Mouse (Mus musculus): ENCODE results near the gene Pdgfb. TPM values are rescaled to one million over a fixed set of nuclear protein-coding genes. Genes with fewer than 3 reads are reported as not detected.
A peak's percentile ranks its signal among the peaks of the same experiment; 100 is the strongest.

Gene Pdgfb
- polyA plus RNA-seq, 1 experiment, result 27.2 TPM

DNA sequence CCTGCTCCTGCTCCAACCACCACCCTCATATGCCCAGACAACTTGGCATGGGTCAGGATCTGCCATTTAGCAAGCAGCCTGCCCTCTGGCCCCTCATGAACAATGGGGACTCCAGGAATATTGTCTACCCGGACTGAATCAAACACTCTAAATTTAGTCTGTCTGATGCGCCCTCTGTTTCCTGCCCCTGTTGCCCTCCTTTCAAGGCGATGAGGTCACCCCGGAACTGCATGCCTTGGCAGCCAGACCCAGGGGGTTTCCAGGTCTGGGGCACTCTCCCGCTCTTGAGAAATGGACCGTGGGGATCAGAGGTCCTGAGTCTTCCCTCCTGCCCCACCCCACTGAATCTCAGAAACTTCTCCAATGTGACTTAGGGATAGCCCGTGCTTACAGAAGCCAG is 10.8 kb upstream of the Pdgfb start:
- TF ChIP-seq MYOD1 (IDR thresholded peaks at IDR 0.05; ENCODE audit: control insufficient read depth, insufficient read length, low read depth) (no peak), FOSL1 (IDR thresholded peaks at IDR 0.05; ENCODE audit: insufficient read depth, low read length, poor library complexity, severe bottlenecking) (no peak), MAX (IDR thresholded peaks at IDR 0.05) (peak; percentile 69), CEBPB (IDR thresholded peaks at IDR 0.05; ENCODE audit: low read depth) (peak; percentile 12), CTCF (IDR thresholded peaks at IDR 0.05; ENCODE audit: control insufficient read depth, insufficient read depth, insufficient read length) (no peak), MYOG (IDR thresholded peaks at IDR 0.05; ENCODE audit: control insufficient read depth, extremely low read depth, insufficient read length) (no peak), USF1 (IDR thresholded peaks at IDR 0.05; ENCODE audit: low read depth) (no peak)
- Histone ChIP-seq H3K79me2 (ENCODE audit: control insufficient read depth, insufficient read depth) (no peaks in the 10 kb centered on the region), H3ac (ENCODE audit: control insufficient read depth, insufficient read length, low read depth) (peak overlapping the region; percentile 6), H3K27me3 (ENCODE audit: control insufficient read depth, insufficient read depth, insufficient read length) (no peaks in the 10 kb centered on the region), H3K4me3 (ENCODE audit: insufficient read depth, poor library complexity, severe bottlenecking) (no peak overlapping the region), H3K36me3 (ENCODE audit: control insufficient read depth, insufficient read depth) (no peaks in the 10 kb centered on the region), H3K79me3 (ENCODE audit: low read depth) (no peaks in the 10 kb centered on the region)

- Histone ChIP-seq H3ac (ENCODE audit: control insufficient read depth, insufficient read length, low read depth) (peak overlapping the region; percentile 14), H3K4me3 (ENCODE audit: insufficient read depth, poor library complexity, severe bottlenecking) (no peak overlapping the region), H3K79me3 (ENCODE audit: low read depth) (no peaks in the 10 kb centered on the region), H3K79me2 (ENCODE audit: control insufficient read depth, insufficient read depth) (no peaks in the 10 kb centered on the region), H3K36me3 (ENCODE audit: control insufficient read depth, insufficient read depth) (no peaks in the 10 kb centered on the region), H3K27me3 (ENCODE audit: control insufficient read depth, insufficient read depth, insufficient read length) (no peaks in the 10 kb centered on the region)
- TF ChIP-seq USF1 (IDR thresholded peaks at IDR 0.05; ENCODE audit: low read depth), result peak; percentile 52
- peak; percentile 55 for TF ChIP-seq FOSL1 (IDR thresholded peaks at IDR 0.05; ENCODE audit: insufficient read depth, low read length, poor library complexity, severe bottlenecking)
- peak; percentile 87 for TF ChIP-seq MAX (IDR thresholded peaks at IDR 0.05)
- TF ChIP-seq MYOG (IDR thresholded peaks at IDR 0.05; ENCODE audit: control insufficient read depth, extremely low read depth, insufficient read length), result no peak
- TF ChIP-seq CTCF (IDR thresholded peaks at IDR 0.05; ENCODE audit: control insufficient read depth, insufficient read depth, insufficient read length), result no peak
- TF ChIP-seq CEBPB (IDR thresholded peaks at IDR 0.05; ENCODE audit: low read depth), result no peak
- peak; percentile 21 for TF ChIP-seq MYOD1 (IDR thresholded peaks at IDR 0.05; ENCODE audit: control insufficient read depth, insufficient read length, low read depth)
Measured at GRCm38 (mm10) chr15:80024331-80025313, 9.8 kb upstream of the Pdgfb start.

DNA sequence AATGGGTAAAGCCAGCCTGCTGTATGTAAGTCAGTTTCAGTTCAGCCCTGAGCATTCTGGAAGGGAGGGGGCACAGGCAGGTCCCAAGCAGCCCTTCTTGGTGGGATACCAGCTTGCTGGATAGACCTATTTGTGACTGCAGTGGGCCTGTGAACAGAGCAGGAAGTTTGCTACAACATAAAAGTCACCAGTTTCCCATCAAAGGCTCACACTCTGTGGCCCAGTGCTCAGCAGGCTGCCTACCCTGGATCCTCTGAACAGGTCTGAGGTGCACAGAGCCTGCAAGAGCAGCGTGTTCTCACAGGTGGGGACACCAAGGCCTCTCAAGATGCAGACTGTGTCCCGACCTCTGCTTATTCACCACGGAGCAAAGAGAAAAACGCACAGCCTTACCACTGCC is 5.7 kb upstream of the Pdgfb start:
- TF ChIP-seq MAX (IDR thresholded peaks at IDR 0.05), result no peak

GRCm38 (mm10) chr15:80019625-80020024 is 4.8 kb upstream of the Pdgfb start:
- Histone ChIP-seq H3K36me3 (ENCODE audit: control insufficient read depth, insufficient read depth) (no peaks in the 10 kb centered on the region), H3ac (ENCODE audit: control insufficient read depth, insufficient read length, low read depth) (no peak overlapping the region), H3K79me3 (ENCODE audit: low read depth) (no peaks in the 10 kb centered on the region), H3K4me3 (ENCODE audit: insufficient read depth, poor library complexity, severe bottlenecking) (no peak overlapping the region), H3K27me3 (ENCODE audit: control insufficient read depth, insufficient read depth, insufficient read length) (no peaks in the 10 kb centered on the region), H3K79me2 (ENCODE audit: control insufficient read depth, insufficient read depth) (no peaks in the 10 kb centered on the region)
- TF ChIP-seq MAX (IDR thresholded peaks at IDR 0.05), result no peak
- no peak for TF ChIP-seq MYOD1 (IDR thresholded peaks at IDR 0.05; ENCODE audit: control insufficient read depth, insufficient read length, low read depth)
- TF ChIP-seq USF1 (IDR thresholded peaks at IDR 0.05; ENCODE audit: low read depth), result no peak
- TF ChIP-seq MYOG (IDR thresholded peaks at IDR 0.05; ENCODE audit: control insufficient read depth, extremely low read depth, insufficient read length), result no peak
- no peak for TF ChIP-seq FOSL1 (IDR thresholded peaks at IDR 0.05; ENCODE audit: insufficient read depth, low read length, poor library complexity, severe bottlenecking)
- no peak for TF ChIP-seq CTCF (IDR thresholded peaks at IDR 0.05; ENCODE audit: control insufficient read depth, insufficient read depth, insufficient read length)
- TF ChIP-seq CEBPB (IDR thresholded peaks at IDR 0.05; ENCODE audit: low read depth), result no peak

More for the DNA sequence above, 5.7 kb upstream of the Pdgfb start:
- Histone ChIP-seq H3K79me3 (ENCODE audit: low read depth) (no peaks in the 10 kb centered on the region), H3ac (ENCODE audit: control insufficient read depth, insufficient read length, low read depth) (no peak overlapping the region), H3K79me2 (ENCODE audit: control insufficient read depth, insufficient read depth) (no peaks in the 10 kb centered on the region), H3K27me3 (ENCODE audit: control insufficient read depth, insufficient read depth, insufficient read length) (no peaks in the 10 kb centered on the region), H3K36me3 (ENCODE audit: control insufficient read depth, insufficient read depth) (no peaks in the 10 kb centered on the region), H3K4me3 (ENCODE audit: insufficient read depth, poor library complexity, severe bottlenecking) (no peak overlapping the region)

GRCm38 (mm10) chr15:80019220-80019619 is 4.4 kb upstream of the Pdgfb start:
- H3K36me3 ChIP-seq (ENCODE audit: control insufficient read depth, insufficient read depth), result no peaks in the 10 kb centered on the region
- no peak overlapping the region for H3ac ChIP-seq (ENCODE audit: control insufficient read depth, insufficient read length, low read depth)
- no peaks in the 10 kb centered on the region for H3K79me3 ChIP-seq (ENCODE audit: low read depth)
- no peak overlapping the region for H3K4me3 ChIP-seq (ENCODE audit: insufficient read depth, poor library complexity, severe bottlenecking)
- H3K27me3 ChIP-seq (ENCODE audit: control insufficient read depth, insufficient read depth, insufficient read length), result no peaks in the 10 kb centered on the region
- H3K79me2 ChIP-seq (ENCODE audit: control insufficient read depth, insufficient read depth), result peaks cover 4% of the 10 kb centered on the region
- TF ChIP-seq USF1 (IDR thresholded peaks at IDR 0.05; ENCODE audit: low read depth) (no peak), MYOG (IDR thresholded peaks at IDR 0.05; ENCODE audit: control insufficient read depth, extremely low read depth, insufficient read length) (no peak), FOSL1 (IDR thresholded peaks at IDR 0.05; ENCODE audit: insufficient read depth, low read length, poor library complexity, severe bottlenecking) (no peak), CEBPB (IDR thresholded peaks at IDR 0.05; ENCODE audit: low read depth) (no peak), MAX (IDR thresholded peaks at IDR 0.05) (no peak), MYOD1 (IDR thresholded peaks at IDR 0.05; ENCODE audit: control insufficient read depth, insufficient read length, low read depth) (no peak), CTCF (IDR thresholded peaks at IDR 0.05; ENCODE audit: control insufficient read depth, insufficient read depth, insufficient read length) (no peak)
